Mouse (Mus musculus) fibroblast of lung, adult 2 months (primary cell): ENCODE measurements around the gene Rasl11a.

ENCODE experiments used
- DNase-seq: peaks from one replicate; pipeline ENCODE4 v3.0.0-alpha.2; 2011; ENCODE audit warnings: low read depth

The Rasl11a gene

GRCm38 (mm10) chr5:146844945-146845365 is at the start of gene Rasl11a:
Gene Rasl11a, plus strand, starts transcription at chr5:146845071.
- DNase-seq: peak; percentile 47

GRCm38 (mm10) chr5:146795728-146796127 is 49.1 kb upstream of the Rasl11a start:
- DNase-seq: no peak

- no peak for DNase-seq
These were observed 46.8 kb upstream of the Rasl11a start for GRCm38 (mm10) chr5:146798031-146798430.

GRCm38 (mm10) chr5:146806004-146806430 is 38.9 kb upstream of the Rasl11a start:
- DNase-seq: no peak

DNA sequence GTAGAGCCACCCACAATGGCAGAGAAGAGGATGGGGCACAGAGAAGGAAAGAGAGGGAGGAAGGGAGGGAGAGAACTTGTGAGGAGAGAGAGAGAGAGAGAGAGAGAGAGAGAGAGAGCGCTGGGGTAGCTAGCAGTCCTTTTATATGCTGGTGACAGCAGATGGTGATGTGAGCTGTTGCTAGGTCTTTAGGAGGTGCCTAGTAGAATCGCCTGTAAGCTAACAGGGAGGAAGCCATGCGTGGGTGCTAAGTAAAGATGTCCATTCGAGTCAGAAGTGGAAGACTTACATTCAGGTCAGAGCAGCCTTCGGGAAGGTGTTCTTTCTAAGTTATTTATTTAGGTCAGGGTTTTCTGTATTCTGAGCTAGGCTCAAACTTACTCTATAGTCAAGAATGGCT is 34.9 kb upstream of the Rasl11a start:
- no peak for DNase-seq

DNA sequence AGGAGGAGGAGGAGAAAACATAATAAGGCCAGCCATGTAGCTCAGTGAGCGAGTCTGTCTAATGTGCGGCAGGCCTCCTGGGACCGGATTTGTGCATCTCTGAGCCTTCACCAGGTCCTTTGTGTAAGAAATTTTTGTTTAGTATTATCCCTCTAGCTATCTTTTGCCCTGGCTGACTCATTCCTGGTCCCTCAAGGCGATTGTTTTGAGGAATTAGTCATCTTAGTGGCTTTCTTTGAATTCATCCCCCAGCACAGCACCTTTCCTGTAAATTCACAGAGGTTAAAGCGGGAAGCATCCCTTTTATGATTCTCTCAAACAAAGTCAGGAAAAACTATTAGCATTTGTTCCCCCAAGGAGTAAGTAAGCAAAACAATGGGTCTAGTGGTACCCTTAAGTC is 32.0 kb upstream of the Rasl11a start:
- no peak for DNase-seq

- no peak for DNase-seq
These were observed 31.4 kb upstream of the Rasl11a start for GRCm38 (mm10) chr5:146813421-146813820.

- DNase-seq: no peak
These were observed 29.5 kb upstream of the Rasl11a start for GRCm38 (mm10) chr5:146815394-146815793.

- DNase-seq: no peak
These were observed 27.3 kb upstream of the Rasl11a start for GRCm38 (mm10) chr5:146817583-146817982.

- no peak for DNase-seq
These were observed 25.8 kb upstream of the Rasl11a start for GRCm38 (mm10) chr5:146818906-146819623.

DNA sequence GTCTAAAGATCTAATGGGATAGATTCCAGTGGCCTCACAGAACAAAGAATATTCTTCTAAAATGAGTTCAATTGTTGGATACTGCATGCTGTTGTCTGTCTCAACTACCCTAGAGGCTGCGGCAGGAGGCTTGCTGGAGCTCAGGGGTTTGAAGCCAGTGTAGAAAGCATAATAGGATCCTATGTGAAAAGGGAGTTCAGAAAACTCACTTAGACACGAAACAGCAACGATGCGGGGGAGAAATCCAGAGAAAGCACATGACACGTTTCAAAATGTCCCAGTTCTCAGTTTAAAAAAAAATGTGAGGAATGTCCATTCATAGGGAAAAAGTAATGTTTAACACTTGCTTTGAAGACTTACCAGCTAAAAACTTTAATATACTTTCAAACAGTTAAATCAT is 21.9 kb upstream of the Rasl11a start:
- no peak for DNase-seq

- no peak for DNase-seq
These were observed 15.3 kb upstream of the Rasl11a start for GRCm38 (mm10) chr5:146829528-146829927.

DNA sequence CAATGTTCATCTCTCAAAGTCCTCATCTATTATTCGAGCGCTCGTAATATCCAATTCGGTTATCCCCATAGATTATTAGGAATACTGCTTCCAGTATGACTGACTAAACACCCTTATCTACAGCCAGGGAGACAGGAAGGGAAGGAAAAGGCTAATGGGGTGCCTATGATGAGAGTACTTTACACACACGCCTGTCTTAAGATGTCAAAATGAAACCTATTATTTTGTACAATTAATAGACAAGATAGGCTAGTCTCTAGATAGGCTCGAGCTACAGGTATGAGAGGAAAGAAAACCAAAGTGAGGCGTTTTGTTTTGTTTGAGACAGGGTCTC is 12.5 kb upstream of the Rasl11a start:
- DNase-seq: no peak

GRCm38 (mm10) chr5:146832769-146833448 is 12.0 kb upstream of the Rasl11a start, which contains the start of gene Rpl21:
Gene Rpl21, plus strand, starts transcription at chr5:146832890.
- DNase-seq: peak; percentile 93

DNA sequence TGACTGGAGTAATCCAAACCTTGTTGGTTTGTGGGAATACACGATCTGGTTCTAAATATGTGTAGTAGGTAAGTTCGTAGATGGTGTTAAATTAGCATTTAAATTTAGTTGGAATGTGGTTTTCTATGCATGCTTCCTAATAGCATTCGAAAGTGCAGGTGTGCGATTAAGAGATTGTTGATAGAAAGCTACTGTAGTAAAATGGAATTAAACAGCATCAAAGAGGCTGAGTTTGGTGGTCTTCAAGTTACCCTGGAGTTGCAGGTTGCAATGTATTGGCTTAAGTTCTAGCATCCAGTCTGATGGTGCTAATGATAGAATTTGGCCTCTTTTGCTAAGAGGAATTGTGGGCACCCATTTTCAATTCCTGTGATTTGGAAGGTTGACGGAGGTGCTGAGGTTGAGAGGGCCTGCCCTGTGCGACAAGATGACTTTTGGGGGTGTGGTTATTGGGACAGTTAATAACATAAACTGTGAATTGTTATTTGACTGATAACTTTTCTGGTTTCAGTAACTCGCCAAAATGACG is 11.1 kb upstream of the Rasl11a start:
- DNase-seq: no peak

GRCm38 (mm10) chr5:146834959-146835358 is 9.9 kb upstream of the Rasl11a start:
- DNase-seq: no peak

GRCm38 (mm10) chr5:146837967-146838720 is 6.7 kb upstream of the Rasl11a start:
- DNase-seq: no peak

GRCm38 (mm10) chr5:146838836-146839648 is 5.8 kb upstream of the Rasl11a start:
- DNase-seq: no peak

GRCm38 (mm10) chr5:146839760-146840159 is 5.1 kb upstream of the Rasl11a start:
- DNase-seq: no peak

GRCm38 (mm10) chr5:146840422-146840821 is 4.4 kb upstream of the Rasl11a start:
- no peak for DNase-seq

DNA sequence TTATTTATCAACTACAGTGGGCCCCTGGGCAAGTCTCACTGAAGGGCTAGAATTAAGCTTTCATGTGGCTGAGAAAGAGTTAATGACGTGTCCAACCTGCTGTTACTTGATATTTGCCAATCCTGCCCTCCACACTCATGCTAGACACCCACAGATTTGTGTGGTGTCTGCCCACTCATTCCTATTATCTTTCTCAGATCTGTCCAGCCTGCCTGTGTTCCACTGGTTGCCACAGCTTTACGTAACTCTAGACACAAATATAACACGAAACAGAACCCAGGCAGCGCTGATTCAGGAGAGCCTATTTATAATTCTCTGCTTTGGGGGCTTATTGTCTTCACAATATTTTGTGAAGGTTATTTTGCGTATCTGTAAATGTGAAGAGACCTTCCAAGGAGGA is 3.6 kb upstream of the Rasl11a start:
- DNase-seq: no peak

- DNase-seq: no peak
These were observed 2.9 kb upstream of the Rasl11a start for GRCm38 (mm10) chr5:146841996-146842395.
